Mouse (Mus musculus) E14TG2a.4 (cell line): ENCODE data around the gene Pole3.

ENCODE experiments used
- CTCF ChIP-seq: conservative IDR thresholded peaks from 2 replicates; pipeline ENCODE4 v1.5.1; 2014; ENCODE audit warnings: low read length
- NANOG ChIP-seq: IDR thresholded peaks from 2 replicates; pipeline ENCODE4 v1.6.1; 2014; ENCODE audit warnings: borderline replicate concordance, low read length, mixed read lengths
- POU5F1 ChIP-seq: IDR thresholded peaks from 2 replicates; pipeline ENCODE4 v1.6.1; 2014; ENCODE audit warnings: low read length, borderline replicate concordance

DNA sequence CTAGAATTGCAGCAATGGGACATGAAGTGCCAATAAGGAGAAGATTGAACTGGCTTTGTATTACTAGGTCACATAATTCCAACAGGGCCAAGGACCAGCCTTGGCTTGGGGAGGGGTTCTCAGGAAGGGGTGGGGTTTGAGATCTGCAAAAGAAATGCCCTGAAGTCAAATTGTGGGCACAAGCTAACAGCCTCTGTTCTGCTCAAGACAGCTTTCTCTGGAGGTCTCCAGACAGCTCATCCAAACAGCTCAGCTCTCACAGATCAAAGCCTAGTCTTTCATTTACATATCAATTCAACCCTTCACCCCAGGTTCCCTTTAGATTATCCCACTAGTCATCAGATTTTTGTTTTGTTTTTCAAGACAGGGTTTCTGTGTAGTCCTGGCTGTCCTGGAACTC is 19.9 kb upstream of the Pole3 start:
- TF ChIP-seq CTCF (no peak), NANOG (no peak), POU5F1 (no peak)
